Mouse (Mus musculus): ENCODE results near the gene Tmem104.

- no peak for TF ChIP-seq POLR2A (IDR thresholded peaks at IDR 0.05; ENCODE audit: low read depth, low read length)
- no peak for TF ChIP-seq CTCF (IDR thresholded peaks at IDR 0.05; ENCODE audit: borderline replicate concordance, insufficient read depth, low read length)
Observed at GRCm38 (mm10) chr11:115279726-115280125, 92.4 kb downstream of the Tmem104 start.

Data from embryonic fibroblast, embryonic 13.5 days (primary cell).